Mouse (Mus musculus) ES-Bruce4 (cell line): Measurements from ENCODE around the gene Taok2. TPM values are rescaled to one million over a fixed set of nuclear protein-coding genes. Genes with fewer than 3 reads are reported as not detected.

Experiments used
- H3K27ac ChIP-seq: 2 replicates; pipeline ENCODE4 v1.5.1; 2012; ENCODE audit warnings: low read length, inconsistent platforms; ENCODE audit not compliant: insufficient read depth
- H3K27me3 ChIP-seq: 2 replicates; pipeline ENCODE4 v1.6.1; 2012; ENCODE audit warnings: mild to moderate bottlenecking, low read length, inconsistent platforms; ENCODE audit not compliant: control insufficient read depth, poor library complexity, insufficient read depth, severe bottlenecking
- H3K36me3 ChIP-seq: 2 replicates; pipeline ENCODE4 v1.6.1; 2012; ENCODE audit warnings: inconsistent platforms, mild to moderate bottlenecking, low read length, moderate library complexity; ENCODE audit not compliant: control insufficient read depth, poor library complexity, insufficient read depth, severe bottlenecking
- H3K4me1 ChIP-seq: one replicate; pipeline ENCODE4 v1.8.1; 2011; ENCODE audit warnings: low read length; ENCODE audit not compliant: control insufficient read depth, insufficient read depth
- H3K4me3 ChIP-seq: 2 replicates; pipeline ENCODE4 v1.5.1; 2011; ENCODE audit warnings: low read depth, mild to moderate bottlenecking, low read length
- H3K9ac ChIP-seq: 2 replicates; pipeline ENCODE4 v1.6.1; 2012; ENCODE audit warnings: low read depth, mild to moderate bottlenecking, inconsistent platforms; ENCODE audit not compliant: poor library complexity, severe bottlenecking
- H3K9me3 ChIP-seq: replicated peaks from 2 replicates; pipeline ENCODE4 v1.6.1; 2012; ENCODE audit warnings: mild to moderate bottlenecking, low read length, inconsistent platforms; ENCODE audit not compliant: control insufficient read depth, poor library complexity, insufficient read depth, severe bottlenecking
- CTCF ChIP-seq: IDR thresholded peaks from one replicate; pipeline ENCODE4 v1.8.1; 2011; ENCODE audit warnings: low read depth, low read length
- EP300 ChIP-seq: IDR thresholded peaks from 2 replicates; pipeline ENCODE4 v1.6.1; 2011; ENCODE audit warnings: low read depth, low read length; ENCODE audit not compliant: insufficient read depth
- POLR2A ChIP-seq: IDR thresholded peaks from one replicate; pipeline ENCODE4 v1.8.1; 2011; ENCODE audit warnings: low read length; ENCODE audit not compliant: insufficient read depth
- polyA plus RNA-seq: library from polyadenylated mRNA; stranded (reverse); fragments of >200 nt; gene quantifications from 2 replicates; pipeline ENCODE4 v1.2.4, GENCODE M21; 2011; ENCODE audit warnings: low read depth; ENCODE audit not compliant: missing spikeins, insufficient read depth, insufficient read length

Gene Taok2
- polyA plus RNA-seq, 1 experiment, result 41.0 TPM

DNA sequence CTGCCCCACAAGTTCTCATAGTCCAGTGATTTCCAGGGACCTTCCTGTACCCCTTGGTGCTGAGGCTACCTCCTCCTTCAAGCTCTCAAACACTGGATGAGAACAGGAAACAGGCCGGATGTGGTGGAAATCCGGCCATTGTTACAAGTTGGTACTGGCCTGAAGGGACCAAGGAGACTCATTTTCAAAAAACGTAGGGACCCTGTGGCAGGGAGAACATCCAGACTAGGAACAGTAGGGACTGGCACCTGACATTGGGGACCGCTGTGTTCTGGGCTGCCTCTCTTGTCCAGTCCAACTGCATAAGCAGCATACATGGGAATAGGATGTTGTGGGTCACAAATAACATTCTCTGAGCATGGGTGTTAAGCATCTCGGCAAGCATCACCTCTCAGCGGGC lies 3.5 kb downstream of the Taok2 start:
- TF ChIP-seq CTCF (no peak), EP300 (no peak), POLR2A (no peak)
- H3K4me1 ChIP-seq, result peaks cover 4% of the 10 kb centered on the region
- peaks cover 42% of the 10 kb centered on the region for H3K36me3 ChIP-seq
- no peaks in the 10 kb centered on the region for H3K27me3 ChIP-seq
- H3K4me3 ChIP-seq, result no peak overlapping the region
- no peaks in the 10 kb centered on the region for H3K9me3 ChIP-seq
- no peak overlapping the region for H3K27ac ChIP-seq
- H3K9ac ChIP-seq, result no peak overlapping the region

DNA sequence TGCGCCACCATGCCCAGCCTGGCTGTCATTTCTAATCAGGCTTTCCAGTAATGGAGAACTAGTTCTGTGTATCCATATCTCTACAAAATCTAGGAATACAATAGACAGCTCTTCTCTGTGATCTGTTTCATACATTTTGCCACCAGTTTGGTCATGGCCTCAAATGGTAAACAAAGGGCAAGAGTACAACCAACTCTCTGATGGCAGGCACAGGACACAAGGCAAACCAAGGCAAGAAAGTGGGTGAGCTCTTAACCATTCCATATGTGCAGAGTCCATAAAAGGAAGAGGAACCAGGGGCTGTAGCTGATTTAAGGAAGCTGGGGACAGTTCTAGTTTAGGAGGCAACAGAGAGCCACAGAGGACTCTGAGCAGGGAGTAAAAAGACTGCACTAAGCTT lies 7.3 kb downstream of the Taok2 start:
- no peak overlapping the region for H3K4me3 ChIP-seq
- H3K4me1 ChIP-seq, result peaks cover 2% of the 10 kb centered on the region
- H3K27ac ChIP-seq, result no peak overlapping the region
- no peaks in the 10 kb centered on the region for H3K27me3 ChIP-seq
- H3K9ac ChIP-seq, result no peak overlapping the region
- H3K36me3 ChIP-seq, result peaks cover 65% of the 10 kb centered on the region
- TF ChIP-seq POLR2A (no peak), CTCF (no peak), EP300 (no peak)
- no peaks in the 10 kb centered on the region for H3K9me3 ChIP-seq

DNA sequence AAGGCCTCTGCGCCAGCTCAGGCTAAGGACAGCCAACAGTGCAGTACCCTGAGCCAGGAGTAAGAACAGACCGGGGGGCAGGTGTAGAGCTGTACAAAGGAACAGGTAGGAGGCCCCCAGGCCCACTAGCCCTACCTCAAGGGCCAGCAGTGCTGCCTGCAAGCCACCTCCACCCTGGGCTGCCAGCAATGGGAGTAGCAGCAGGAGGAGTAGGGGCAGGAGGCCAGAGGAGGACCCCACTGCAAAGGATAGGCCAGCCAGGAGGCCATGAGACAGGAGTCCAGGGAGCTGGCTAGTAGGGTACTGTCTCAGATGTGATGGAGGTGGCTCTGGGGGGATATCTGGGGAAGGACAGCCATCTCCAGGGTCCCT lies 14.0 kb downstream of the Taok2 start:
- H3K9ac ChIP-seq, result no peak overlapping the region
- H3K36me3 ChIP-seq, result peaks cover 39% of the 10 kb centered on the region
- H3K27ac ChIP-seq, result no peak overlapping the region
- H3K4me3 ChIP-seq, result no peak overlapping the region
- H3K4me1 ChIP-seq, result no peaks in the 10 kb centered on the region
- TF ChIP-seq CTCF (no peak), POLR2A (no peak), EP300 (no peak)
- no peaks in the 10 kb centered on the region for H3K27me3 ChIP-seq
- H3K9me3 ChIP-seq, result no peaks in the 10 kb centered on the region

DNA sequence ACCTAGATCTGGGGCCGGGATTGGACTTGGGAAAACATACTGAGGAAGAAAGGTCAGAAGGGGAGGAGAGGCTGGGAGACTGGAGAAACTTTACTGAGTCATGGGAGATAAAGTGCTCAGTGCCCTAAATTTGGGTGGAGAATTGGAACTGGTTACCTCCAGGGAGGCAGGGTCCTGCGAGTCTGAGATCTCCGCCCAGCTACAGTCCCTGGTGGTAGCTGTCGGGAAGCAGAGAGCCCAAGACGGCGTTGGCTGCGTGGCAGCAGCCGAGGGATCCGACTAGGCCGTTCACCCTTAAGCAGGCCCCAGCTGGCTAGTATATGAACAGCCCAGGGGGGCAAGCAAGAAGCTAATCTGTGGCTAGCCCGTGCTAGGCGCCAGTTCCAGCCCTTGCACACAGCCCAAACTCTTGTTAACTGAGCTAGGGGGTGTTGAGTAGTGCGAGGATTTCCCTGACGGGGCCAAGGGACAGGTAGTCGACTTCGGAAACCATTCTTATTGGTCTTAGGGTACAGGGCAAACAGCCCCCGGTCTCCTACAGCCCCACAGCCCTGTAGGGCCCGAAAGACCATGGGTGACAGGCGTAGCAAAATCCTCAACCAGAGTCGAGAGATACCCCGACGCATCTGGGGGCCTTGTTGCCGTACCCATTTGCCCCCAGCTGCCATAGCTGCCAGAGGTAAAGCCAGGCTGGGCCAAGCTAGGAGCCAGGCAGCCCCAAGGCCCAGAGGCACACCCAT lies 14.6 kb downstream of the Taok2 start:
- no peaks in the 10 kb centered on the region for H3K4me1 ChIP-seq
- H3K36me3 ChIP-seq, result peaks cover 38% of the 10 kb centered on the region
- no peaks in the 10 kb centered on the region for H3K9me3 ChIP-seq
- H3K4me3 ChIP-seq, result no peak overlapping the region
- TF ChIP-seq CTCF (no peak), POLR2A (no peak), EP300 (no peak)
- H3K9ac ChIP-seq, result no peak overlapping the region
- H3K27me3 ChIP-seq, result no peaks in the 10 kb centered on the region
- no peak overlapping the region for H3K27ac ChIP-seq

DNA sequence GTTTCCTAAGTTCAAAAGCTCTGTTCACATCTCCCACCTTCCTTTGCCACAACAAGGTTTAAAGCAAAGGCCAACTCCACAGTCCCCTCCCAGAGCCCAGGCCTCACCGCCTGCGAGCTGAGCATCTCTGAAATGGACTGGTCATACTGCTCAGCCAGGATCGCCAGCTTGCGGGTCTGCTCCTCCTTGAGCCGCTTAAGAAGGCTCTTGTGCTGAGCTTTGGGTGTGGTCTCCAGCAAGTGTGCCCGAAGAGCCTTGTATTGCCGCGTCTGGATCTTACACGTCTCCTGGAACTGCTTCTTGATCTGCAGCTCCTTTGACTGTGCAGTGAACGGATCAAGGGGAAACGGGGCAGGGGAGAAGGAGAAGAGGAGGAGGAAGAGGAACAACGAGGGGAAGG lies 16.5 kb downstream of the Taok2 start:
- TF ChIP-seq CTCF (no peak), EP300 (no peak), POLR2A (no peak)
- Histone ChIP-seq H3K9ac (no peak overlapping the region), H3K4me1 (no peaks in the 10 kb centered on the region), H3K4me3 (no peak overlapping the region), H3K36me3 (peaks cover 37% of the 10 kb centered on the region), H3K27ac (no peak overlapping the region), H3K27me3 (no peaks in the 10 kb centered on the region), H3K9me3 (no peaks in the 10 kb centered on the region)

DNA sequence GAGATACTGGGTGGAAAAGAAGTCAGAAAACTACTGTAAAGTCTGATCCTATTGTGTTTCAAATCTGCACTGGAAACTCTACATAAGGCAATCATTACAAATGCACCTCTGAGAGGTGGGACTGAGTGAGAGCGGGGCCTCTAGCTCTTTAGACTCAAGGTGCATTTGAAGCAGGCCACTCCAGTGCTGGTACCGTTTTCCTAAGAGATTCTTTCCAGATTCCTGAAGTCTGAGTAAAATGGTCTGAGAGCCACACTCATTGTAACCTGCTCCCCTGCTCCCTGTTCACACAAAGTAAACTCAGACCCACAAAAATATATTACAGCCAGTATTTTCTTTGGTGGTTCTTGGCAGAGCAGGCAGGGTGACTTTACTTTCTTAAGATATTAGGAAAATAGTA lies 17.0 kb downstream of the Taok2 start:
- TF ChIP-seq EP300 (no peak), CTCF (no peak), POLR2A (no peak)
- Histone ChIP-seq H3K4me1 (no peaks in the 10 kb centered on the region), H3K4me3 (no peak overlapping the region), H3K36me3 (peaks cover 37% of the 10 kb centered on the region), H3K27me3 (no peaks in the 10 kb centered on the region), H3K27ac (no peak overlapping the region), H3K9me3 (no peaks in the 10 kb centered on the region), H3K9ac (no peak overlapping the region)
